Comparison of ENCODE assay signal across 24 mouse cellular contexts in genomic region chr5:4162461-4162860, GRCm38 (mm10). TPM values are rescaled to one million over a fixed set of nuclear protein-coding genes. Genes with fewer than 3 reads are reported as not detected.
DNase-seq lines count a peak whose midpoint lies in the region; ATAC-seq and TF ChIP-seq lines count a peak whose summit lies in the region.
"Had no signal": no experiment of that assay in that cellular context is flagged by ENCODE, and none has a peak within 500 bp of the region (broad histone marks: within the 10 kb centered on the region; RNA-seq: fewer than 3 reads in every experiment).

No protein-coding gene starts in this region.

- H3K4me2 ChIP-seq in intestine, embryonic 16.5 days (ENCODE audit: low read depth, low read length), result no peak overlapping the region
- no peak overlapping the region for H3K4me2 ChIP-seq in stomach, postnatal 0 days (replicated peaks; ENCODE audit: low read depth)
- H3K4me2 ChIP-seq: embryonic facial prominence, embryonic 12.5 days; forebrain, embryonic 13.5 days; forebrain, embryonic 15.5 days had no signal

- TF ChIP-seq POLR2A in kidney, adult 2 months (IDR thresholded peaks at IDR 0.05; ENCODE audit: low read depth, low read length), result no peak

- ATAC-seq in intestine, embryonic 16.5 days, result peak; percentile 71; the same call in 1 of the 2 replicates
- ATAC-seq in stomach, postnatal 0 days (ENCODE audit: low FRiP score, low TSS enrichment), result 0 out of 2 replicates have a peak, but pooled peaks have one; percentile 51
- ATAC-seq: activated CD4-positive, CD25-positive, alpha-beta regulatory T cell, adult 4 months; CD4-positive, CD25-positive, alpha-beta regulatory T cell, adult 4 months; forebrain, embryonic 13.5 days; forebrain, embryonic 15.5 days; forebrain, postnatal 0 days; Patski had no signal

- no peaks in the 10 kb centered on the region for H3K36me3 ChIP-seq in intestine, embryonic 16.5 days (ENCODE audit: control insufficient read depth, insufficient read depth, low read length)
- H3K36me3 ChIP-seq in limb, embryonic 10.5 days, result no peaks in the 10 kb centered on the region
- H3K36me3 ChIP-seq in stomach, postnatal 0 days (ENCODE audit: control insufficient read depth, insufficient read depth, low read length), result no peaks in the 10 kb centered on the region
- no peaks in the 10 kb centered on the region for H3K36me3 ChIP-seq in kidney, adult 2 months (ENCODE audit: control insufficient read depth, insufficient read depth, low read length)
- H3K36me3 ChIP-seq: embryonic facial prominence, embryonic 10.5 days; embryonic facial prominence, embryonic 12.5 days; forebrain, embryonic 15.5 days had no signal

- no peak for TF ChIP-seq EP300 in stomach, postnatal 0 days (optimal IDR thresholded peaks at IDR 0.05)

- no peaks in the 10 kb centered on the region for H3K4me1 ChIP-seq in intestine, embryonic 16.5 days (ENCODE audit: control insufficient read depth, insufficient read depth, low read length)
- H3K4me1 ChIP-seq in limb, embryonic 10.5 days, result no peaks in the 10 kb centered on the region
- no peaks in the 10 kb centered on the region for H3K4me1 ChIP-seq in stomach, postnatal 0 days (replicated peaks; ENCODE audit: control insufficient read depth, insufficient read depth)
- no peaks in the 10 kb centered on the region for H3K4me1 ChIP-seq in kidney, adult 2 months (ENCODE audit: control insufficient read depth, insufficient read depth, low read length)
- H3K4me1 ChIP-seq: embryonic facial prominence, embryonic 10.5 days; embryonic facial prominence, embryonic 12.5 days; forebrain, embryonic 13.5 days; forebrain, embryonic 15.5 days had no signal

- no peak overlapping the region for H3K27ac ChIP-seq in intestine, embryonic 16.5 days (ENCODE audit: low read length)
- H3K27ac ChIP-seq in limb, embryonic 10.5 days, result no peak overlapping the region
- H3K27ac ChIP-seq in stomach, postnatal 0 days (replicated peaks), result no peak overlapping the region
- H3K27ac ChIP-seq in kidney, adult 2 months (ENCODE audit: insufficient read depth, low read depth, low read length), result no peak overlapping the region
- H3K27ac ChIP-seq: embryonic facial prominence, embryonic 10.5 days; embryonic facial prominence, embryonic 12.5 days; forebrain, embryonic 13.5 days; forebrain, embryonic 15.5 days had no signal

- H3K4me3 ChIP-seq in intestine, embryonic 16.5 days (ENCODE audit: low read length), result no peak overlapping the region
- no peak overlapping the region for H3K4me3 ChIP-seq in limb, embryonic 10.5 days
- H3K4me3 ChIP-seq in stomach, postnatal 0 days (ENCODE audit: low read depth, low read length), result no peak overlapping the region
- H3K4me3 ChIP-seq in kidney, adult 2 months (ENCODE audit: insufficient read depth, low read depth, low read length), result no peak overlapping the region
- H3K4me3 ChIP-seq: embryonic facial prominence, embryonic 10.5 days; embryonic facial prominence, embryonic 12.5 days; forebrain, embryonic 13.5 days; forebrain, embryonic 15.5 days had no signal

- no peaks in the 10 kb centered on the region for H3K9me3 ChIP-seq in intestine, embryonic 16.5 days (ENCODE audit: control insufficient read depth, low read length)
- no peaks in the 10 kb centered on the region for H3K9me3 ChIP-seq in limb, embryonic 10.5 days (replicated peaks)
- H3K9me3 ChIP-seq in stomach, postnatal 0 days (ENCODE audit: control insufficient read depth, low read length), result no peaks in the 10 kb centered on the region
- H3K9me3 ChIP-seq: embryonic facial prominence, embryonic 10.5 days; embryonic facial prominence, embryonic 12.5 days; forebrain, embryonic 13.5 days; forebrain, embryonic 15.5 days had no signal

- DNase-seq in embryo, embryonic 10 days (ENCODE audit: low spot score), result peak; percentile 4
- DNase-seq in embryo, embryonic 10.5 days (ENCODE audit: low spot score), result no peak
- peak; percentile 21 for DNase-seq in limb, embryonic 10.5 days (ENCODE audit: low spot score)
- peak; percentile 33 for DNase-seq in stomach, postnatal 0 days (ENCODE audit: low spot score)
- DNase-seq in spleen, postnatal 10 days (ENCODE audit: low spot score in 2 of 2), result no peak
- no peak for DNase-seq in Muller cell, postnatal 12 days (ENCODE audit: inconsistent ontology term)
- no peak for DNase-seq in kidney, adult 2 months
- DNase-seq: adrenal gland, adult 8-10 months; adrenal gland, postnatal 14 days; adrenal gland, postnatal 36 days; B cell, adult 2 months; cerebellum, adult 11-12 months; cerebellum, adult 2 months; cerebellum, adult 9-10 months; cerebellum, postnatal 25 days; forebrain, postnatal 0 days had no signal

- H3K27me3 ChIP-seq in intestine, embryonic 16.5 days (replicated peaks; ENCODE audit: control insufficient read depth, insufficient read depth, low read length), result no peaks in the 10 kb centered on the region
- no peaks in the 10 kb centered on the region for H3K27me3 ChIP-seq in limb, embryonic 10.5 days (ENCODE audit: low read depth, poor library complexity, severe bottlenecking)
- no peaks in the 10 kb centered on the region for H3K27me3 ChIP-seq in stomach, postnatal 0 days (ENCODE audit: control insufficient read depth, insufficient read depth, low read length)
- H3K27me3 ChIP-seq in kidney, adult 2 months (replicated peaks; ENCODE audit: control insufficient read depth, insufficient read depth, low read length), result no peaks in the 10 kb centered on the region
- H3K27me3 ChIP-seq: embryonic facial prominence, embryonic 12.5 days; forebrain, embryonic 13.5 days; forebrain, embryonic 15.5 days had no signal

- 56% methylated on average over 7 of the region's 7 CpGs for WGBS in intestine, embryonic 16.5 days
- 70% methylated on average over 7 of the region's 7 CpGs for WGBS in limb, embryonic 10.5 days
- 46% methylated on average over 7 of the region's 7 CpGs for WGBS in stomach, postnatal 0 days
- WGBS in kidney, adult 2 months, result 62% methylated on average over 7 of the region's 7 CpGs

- TF ChIP-seq CTCF in stomach, postnatal 0 days (IDR thresholded peaks at IDR 0.05; ENCODE audit: low read depth), result no peak
- TF ChIP-seq CTCF in kidney, adult 2 months (conservative IDR thresholded peaks at IDR 0.05; ENCODE audit: insufficient read depth, insufficient read length, low read depth, low read length), result no peak

- no peak overlapping the region for H3K9ac ChIP-seq in intestine, embryonic 16.5 days (ENCODE audit: low read depth, low read length)
- no peak overlapping the region for H3K9ac ChIP-seq in stomach, postnatal 0 days (ENCODE audit: low read length)
- H3K9ac ChIP-seq: embryonic facial prominence, embryonic 12.5 days; forebrain, embryonic 13.5 days; forebrain, embryonic 15.5 days; forebrain, postnatal 0 days had no signal

RNA-seq across cellular contexts. Expression of gene Mterf1b, which starts 29.7 kb away (rescaled TPM):
- 3.3 and 3.7 TPM in 2 replicates for polyA plus RNA-seq in intestine, embryonic 16.5 days (2015; fragmentation: Nextera tagmentation; extraction: Ambion mirVana)
- polyA plus RNA-seq in limb, embryonic 10.5 days (2016; fragmentation: Nextera tagmentation; extraction: Ambion mirVana), result 2.6 and 3.4 TPM in 2 replicates
- 1.5 and 1.9 TPM in 2 replicates for polyA plus RNA-seq in stomach, postnatal 0 days (2015; fragmentation: Nextera tagmentation; extraction: Ambion mirVana)
- 0.27 and 0.53 TPM in 2 replicates for polyA plus RNA-seq in kidney, adult 2 months (2012; rRNA removed)

RNA-seq across cellular contexts. Expression of gene Cyp51, which starts 57.9 kb away (rescaled TPM):
- 114 and 117 TPM in 2 replicates for polyA plus RNA-seq in intestine, embryonic 16.5 days (2015; fragmentation: Nextera tagmentation; extraction: Ambion mirVana)
- polyA plus RNA-seq in limb, embryonic 10.5 days (2016; fragmentation: Nextera tagmentation; extraction: Ambion mirVana), result 93.3 and 103 TPM in 2 replicates
- polyA plus RNA-seq in stomach, postnatal 0 days (2015; fragmentation: Nextera tagmentation; extraction: Ambion mirVana), result 61.1 and 65.8 TPM in 2 replicates
- 93.8 and 239 TPM in 2 replicates for polyA plus RNA-seq in kidney, adult 2 months (2012; rRNA removed)

Comparison
In these comparisons a context has a peak if more than half of its experiments do, and no peak if none do; other contexts are left out.
1. DNase-seq: peak in embryo, embryonic 10 days (single experiment), limb, embryonic 10.5 days (single experiment) and stomach, postnatal 0 days (single experiment); none in embryo, embryonic 10.5 days (single experiment), spleen, postnatal 10 days (0 of 2), Muller cell, postnatal 12 days (single experiment) and kidney, adult 2 months (single experiment).